In the genomic region with DNA sequence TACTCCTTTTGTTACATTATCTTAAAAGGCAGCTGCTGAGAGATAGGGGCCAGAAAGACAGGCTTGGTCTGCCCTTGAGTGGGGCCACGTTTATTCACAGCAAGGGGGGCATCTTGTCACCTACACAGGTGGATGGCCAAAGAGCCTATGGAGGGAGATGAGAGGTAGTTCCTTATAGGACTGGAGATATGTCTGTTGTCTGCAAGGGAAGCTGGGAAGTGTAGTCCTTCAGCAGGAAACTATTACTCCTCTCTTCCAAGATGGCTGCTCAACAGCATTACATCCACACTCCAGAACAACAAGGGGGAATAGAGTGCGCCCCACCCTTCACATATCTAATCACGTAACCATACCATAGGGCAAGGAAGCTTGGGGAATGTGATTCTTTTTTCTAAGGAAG, we compare ENCODE assay signal across 26 mouse cellular contexts. TPM values are rescaled to one million over a fixed set of nuclear protein-coding genes. Genes with fewer than 3 reads are reported as not detected.
DNase-seq lines count a peak whose midpoint lies in the region; ATAC-seq and TF ChIP-seq lines count a peak whose summit lies in the region.
"Had no signal": no experiment of that assay in that cellular context is flagged by ENCODE, and none has a peak within 500 bp of the region (broad histone marks: within the 10 kb centered on the region; RNA-seq: fewer than 3 reads in every experiment).

No protein-coding gene starts in this region.

- H3K27me3 ChIP-seq in liver, embryonic 12.5 days (replicated peaks): peaks cover 15% of the 10 kb centered on the region
- 0 out of 2 replicates have a peak, but pooled peaks cover 5% of the 10 kb centered on the region for H3K27me3 ChIP-seq in liver, embryonic 11.5 days (replicated peaks; ENCODE audit: control insufficient read depth, insufficient read depth, low read length)
- peaks cover 20% of the 10 kb centered on the region for H3K27me3 ChIP-seq in CH12.LX (replicated peaks)

- DNase-seq in liver, embryonic 11.5 days (ENCODE audit: low spot score): no peak
- no peak for DNase-seq in CH12.LX (ENCODE audit: extremely low read depth)
- peak; percentile 37 for DNase-seq in ES-CJ7 (ENCODE audit: low read depth, low spot score)
- DNase-seq in ZHBTc4 (ENCODE audit: low read depth, low spot score): peak; percentile 12
- DNase-seq in spleen, postnatal 4 days (ENCODE audit: low spot score in 2 of 2): no peak
- no peak for DNase-seq in lung, postnatal 36 days
- DNase-seq: adrenal gland, adult 2 months; adrenal gland, postnatal 25 days; cerebellum, adult 11 months; cerebellum, adult 9-10 months; cerebellum, postnatal 25 days; forebrain, postnatal 0 days; gastrocnemius, postnatal 14 days; heart, adult 2 months; heart, postnatal 14 days had no signal

- peaks cover 63% of the 10 kb centered on the region for H3K4me1 ChIP-seq in liver, embryonic 12.5 days
- peaks cover 32% of the 10 kb centered on the region for H3K4me1 ChIP-seq in liver, embryonic 11.5 days (replicated peaks; ENCODE audit: control insufficient read depth, insufficient read depth, low read length)
- H3K4me1 ChIP-seq in CH12.LX (ENCODE audit: control insufficient read depth in 1 of 2, insufficient read depth in 2 of 2): peaks cover 0 to 3% of the 10 kb centered on the region in 2 experiments; a peak in 2 of 4 replicates

- TF ChIP-seq POLR2A in CH12.LX (IDR thresholded peaks at IDR 0.05; ENCODE audit: low read depth, low read length): no peak

- no peak overlapping the region for H3K4me2 ChIP-seq in liver, embryonic 12.5 days
- H3K4me2 ChIP-seq in liver, embryonic 11.5 days: no peak overlapping the region
- no peak overlapping the region for H3K4me2 ChIP-seq in CH12.LX (ENCODE audit: insufficient read depth, low read depth, poor library complexity, severe bottlenecking)
- H3K4me2 ChIP-seq: embryonic facial prominence, embryonic 12.5 days; forebrain, embryonic 12.5 days; heart, embryonic 11.5 days; heart, embryonic 15.5 days; hindbrain, embryonic 13.5 days had no signal

- dilution Hi-C loops in CH12.LX (cut with MboI; ENCODE audit: extremely low pct_ligation_motif_present, extremely low pct_unique_long_range_greater_than_20kb, low sequenced_read_pairs): no loop called here

- no peak overlapping the region for H3K4me3 ChIP-seq in liver, embryonic 12.5 days
- H3K4me3 ChIP-seq in liver, embryonic 11.5 days (ENCODE audit: low read depth, low read length): no peak overlapping the region
- H3K4me3 ChIP-seq in CH12.LX (replicated peaks in 1 of 3; ENCODE audit: low read depth in 2 of 3, low read length in 2 of 3, poor library complexity in 1 of 3): no peak overlapping the region
- H3K4me3 ChIP-seq: embryonic facial prominence, embryonic 12.5 days; forebrain, embryonic 12.5 days; heart, adult 2 months; heart, embryonic 15.5 days; hindbrain, embryonic 13.5 days had no signal

- peak overlapping the region; percentile 18 for H3K27ac ChIP-seq in liver, embryonic 12.5 days
- no peak overlapping the region for H3K27ac ChIP-seq in liver, embryonic 11.5 days (ENCODE audit: low read depth, low read length)
- H3K27ac ChIP-seq in CH12.LX (ENCODE audit: insufficient read depth, low read depth): no peak overlapping the region
- H3K27ac ChIP-seq: embryonic facial prominence, embryonic 12.5 days; forebrain, embryonic 12.5 days; heart, adult 2 months; heart, embryonic 15.5 days; hindbrain, embryonic 13.5 days had no signal

- H3K36me3 ChIP-seq in liver, embryonic 12.5 days: no peaks in the 10 kb centered on the region
- H3K36me3 ChIP-seq in liver, embryonic 11.5 days (ENCODE audit: control insufficient read depth, insufficient read depth, low read length): no peaks in the 10 kb centered on the region
- no peaks in the 10 kb centered on the region for H3K36me3 ChIP-seq in CH12.LX (replicated peaks in 1 of 2; ENCODE audit: control insufficient read depth in 1 of 2, insufficient read depth in 1 of 2, low read length in 1 of 2)
- H3K36me3 ChIP-seq: embryonic facial prominence, embryonic 12.5 days; forebrain, embryonic 12.5 days; heart, embryonic 15.5 days; hindbrain, embryonic 13.5 days had no signal

- no peak for TF ChIP-seq CTCF in CH12.LX (conservative IDR thresholded peaks at IDR 0.05 in 1 of 2, IDR thresholded peaks at IDR 0.05 in 1 of 2; ENCODE audit: low read depth in 2 of 2, low read length in 2 of 2)

- no peak for TF ChIP-seq RAD21 in CH12.LX (IDR thresholded peaks at IDR 0.05; ENCODE audit: low read depth, low read length)

- in situ Hi-C loops in CH12.LX (cut with MboI; ENCODE audit: low pct_ligation_motif_present, low pct_unique_long_range_greater_than_20kb, low sequenced_read_pairs): no loop called here

- no peak for ATAC-seq in liver, embryonic 12.5 days
- ATAC-seq in liver, embryonic 11.5 days (replicated peaks; ENCODE audit: low FRiP score): no peak
- ATAC-seq in CD4-positive, CD25-positive, alpha-beta regulatory T cell, adult 4 months: no peak
- ATAC-seq: activated CD4-positive, CD25-positive, alpha-beta regulatory T cell, adult 4 months; forebrain, postnatal 0 days had no signal

- no peaks in the 10 kb centered on the region for H3K9me3 ChIP-seq in liver, embryonic 12.5 days (replicated peaks)
- no peaks in the 10 kb centered on the region for H3K9me3 ChIP-seq in liver, embryonic 11.5 days (ENCODE audit: control insufficient read depth, low read length)
- no peaks in the 10 kb centered on the region for H3K9me3 ChIP-seq in CH12.LX (replicated peaks; ENCODE audit: low read length)
- H3K9me3 ChIP-seq: embryonic facial prominence, embryonic 12.5 days; forebrain, embryonic 12.5 days; heart, embryonic 15.5 days; hindbrain, embryonic 13.5 days had no signal

- H3K79me2 ChIP-seq in CH12.LX (replicated peaks; ENCODE audit: control insufficient read depth, extremely low read depth, insufficient read depth, poor library complexity, severe bottlenecking): no peaks in the 10 kb centered on the region

- TF ChIP-seq EP300 in CH12.LX (IDR thresholded peaks at IDR 0.05; ENCODE audit: low read length): no peak

- H3K9ac ChIP-seq in liver, embryonic 12.5 days: no peak overlapping the region
- H3K9ac ChIP-seq in liver, embryonic 11.5 days (ENCODE audit: low read depth, low read length): no peak overlapping the region
- no peak overlapping the region for H3K9ac ChIP-seq in CH12.LX (ENCODE audit: insufficient read depth, low read depth)
- H3K9ac ChIP-seq: embryonic facial prominence, embryonic 12.5 days; forebrain, embryonic 12.5 days; forebrain, postnatal 0 days; heart, embryonic 15.5 days; hindbrain, embryonic 13.5 days had no signal

- whole genome bisulfite sequencing in liver, embryonic 12.5 days (ENCODE audit: insufficient replicate concordance): 53% methylated on average over 3 of the region's 3 CpGs
- WGBS in liver, embryonic 11.5 days: 65% methylated on average over 3 of the region's 3 CpGs

TF ChIP-seq in CH12.LX, 34 proteins besides CTCF, POLR2A, EP300 and RAD21:
- no peak for TF ChIP-seq CHD2 (IDR thresholded peaks at IDR 0.05; ENCODE audit: low read length)
- TF ChIP-seq ETS1 (conservative IDR thresholded peaks at IDR 0.05; ENCODE audit: low read depth, low read length): no peak
- no peak for TF ChIP-seq JUN (IDR thresholded peaks at IDR 0.05; ENCODE audit: insufficient read depth, low read depth, low read length)
- TF ChIP-seq HCFC1 (IDR thresholded peaks at IDR 0.05; ENCODE audit: low read depth, low read length): peak; percentile 56
- no peak for TF ChIP-seq POLR2AphosphoS2 (IDR thresholded peaks at IDR 0.05; ENCODE audit: low read depth, low read length)
- TF ChIP-seq ZC3H11A (IDR thresholded peaks at IDR 0.05; ENCODE audit: low read depth, low read length): no peak
TF ChIP-seq in CH12.LX: peak in this region for 1.

RNA-seq across cellular contexts. Expression of a gene that starts 1.9 kb away (rescaled TPM):
- 0.15 and 0.19 TPM in 2 replicates for polyA plus RNA-seq in liver, embryonic 12.5 days (2016; fragmentation: Nextera tagmentation; extraction: Ambion mirVana)
- 0.09 and 0.41 TPM in 2 replicates for polyA plus RNA-seq in liver, embryonic 11.5 days (2014; fragmentation: Nextera tagmentation; extraction: Ambion mirVana)
- total RNA-seq in CH12.LX (2012; rRNA removed) (0.04 TPM in 2 replicates), CH12.LX (2014; rRNA removed) (not detected in 2 replicates)
- polyA plus RNA-seq in CH12.LX (2012; ENCODE audit: insufficient read length, low read depth): not detected in 2 replicates
- polyA plus RNA-seq in CD4-positive, CD25-positive, alpha-beta regulatory T cell, adult 4 months (2017; shearing (Covaris generic)): not detected
- total RNA-seq: gastrocnemius, adult 18-20 months; gastrocnemius, postnatal 14 days; hematopoietic stem cell, adult 5-6 weeks had no signal
- polyA plus RNA-seq: activated CD4-positive, CD25-positive, alpha-beta regulatory T cell, adult 4 months; cortical plate, adult 2 months had no signal

RNA-seq across cellular contexts. Expression of a gene that starts 2.7 kb away (rescaled TPM):
- polyA plus RNA-seq in liver, embryonic 12.5 days (2016; fragmentation: Nextera tagmentation; extraction: Ambion mirVana): 159 and 164 TPM in 2 replicates
- 134 and 147 TPM in 2 replicates for polyA plus RNA-seq in liver, embryonic 11.5 days (2014; fragmentation: Nextera tagmentation; extraction: Ambion mirVana)
- total RNA-seq in CH12.LX (2012; rRNA removed) (10.6 and 12.0 TPM in 2 replicates), CH12.LX (2014; rRNA removed) (2.5 and 2.9 TPM in 2 replicates)
- 22.9 and 33.5 TPM in 2 replicates for polyA plus RNA-seq in CH12.LX (2012; ENCODE audit: insufficient read length, low read depth)
- polyA plus RNA-seq in CD4-positive, CD25-positive, alpha-beta regulatory T cell, adult 4 months (2017; shearing (Covaris generic)): 10 to 100 TPM in 1 of 2 experiments, 1 to 10 TPM in 1; 6.7 to 10.1 TPM

RNA-seq across cellular contexts. Expression of a gene that starts 19.1 kb away (rescaled TPM):
- 16.0 and 16.5 TPM in 2 replicates for polyA plus RNA-seq in liver, embryonic 12.5 days (2016; fragmentation: Nextera tagmentation; extraction: Ambion mirVana)
- polyA plus RNA-seq in liver, embryonic 11.5 days (2014; fragmentation: Nextera tagmentation; extraction: Ambion mirVana): 21.4 and 23.5 TPM in 2 replicates
- total RNA-seq in CH12.LX (2012; rRNA removed) (12.9 and 19.2 TPM in 2 replicates), CH12.LX (2014; rRNA removed) (13.2 and 15.6 TPM in 2 replicates)
- 15.2 and 16.1 TPM in 2 replicates for polyA plus RNA-seq in CH12.LX (2012; ENCODE audit: insufficient read length, low read depth)
- polyA plus RNA-seq in CD4-positive, CD25-positive, alpha-beta regulatory T cell, adult 4 months (2017; shearing (Covaris generic)): 100 to 1,000 TPM; 202 to 308 TPM

RNA-seq across cellular contexts. Expression of a gene that starts 41.5 kb away (rescaled TPM):
- 0.71 and 1.1 TPM in 2 replicates for polyA plus RNA-seq in liver, embryonic 12.5 days (2016; fragmentation: Nextera tagmentation; extraction: Ambion mirVana)
- polyA plus RNA-seq in liver, embryonic 11.5 days (2014; fragmentation: Nextera tagmentation; extraction: Ambion mirVana): 1.9 and 2.7 TPM in 2 replicates
- total RNA-seq in CH12.LX (2012; rRNA removed): 52.8 and 63.1 TPM in 2 replicates
- total RNA-seq in CH12.LX (2014; rRNA removed): 23.9 and 25.3 TPM in 2 replicates
- 37.8 and 38.0 TPM in 2 replicates for polyA plus RNA-seq in CH12.LX (2012; ENCODE audit: insufficient read length, low read depth)
- 100 to 1,000 TPM; 293 to 427 TPM for polyA plus RNA-seq in CD4-positive, CD25-positive, alpha-beta regulatory T cell, adult 4 months (2017; shearing (Covaris generic))
- total RNA-seq: forebrain, postnatal 0 days; gastrocnemius, adult 18-20 months; gastrocnemius, postnatal 14 days had no signal
- polyA plus RNA-seq: forebrain, postnatal 0 days had no signal

RNA-seq across cellular contexts. Expression of a gene that starts 53.2 kb away (rescaled TPM):
- polyA plus RNA-seq in liver, embryonic 12.5 days (2016; fragmentation: Nextera tagmentation; extraction: Ambion mirVana): 55.0 and 65.0 TPM in 2 replicates
- 91.2 and 93.7 TPM in 2 replicates for polyA plus RNA-seq in liver, embryonic 11.5 days (2014; fragmentation: Nextera tagmentation; extraction: Ambion mirVana)
- total RNA-seq in CH12.LX (2012; rRNA removed): 133 and 137 TPM in 2 replicates
- total RNA-seq in CH12.LX (2014; rRNA removed): 84.7 and 91.0 TPM in 2 replicates
- polyA plus RNA-seq in CH12.LX (2012; ENCODE audit: insufficient read length, low read depth): 95.5 and 103 TPM in 2 replicates
- 100 to 1,000 TPM; 121 to 188 TPM for polyA plus RNA-seq in CD4-positive, CD25-positive, alpha-beta regulatory T cell, adult 4 months (2017; shearing (Covaris generic))

Comparison
In these comparisons a context has a peak if more than half of its experiments do, and no peak if none do; other contexts are left out.
1. DNase-seq: peak in ES-CJ7 (single experiment) and ZHBTc4 (single experiment); none in liver, embryonic 11.5 days (single experiment), CH12.LX (single experiment), spleen, postnatal 4 days (0 of 2) and lung, postnatal 36 days (single experiment).